Mouse (Mus musculus): Measurements from ENCODE around the gene Tpcn1. TPM values are rescaled to one million over a fixed set of nuclear protein-coding genes. Genes with fewer than 3 reads are reported as not detected.

Tpcn1 gene
- polyA plus RNA-seq, 1 experiment from 2014 or later: 15.6 TPM

GRCm38 (mm10) chr5:120562956-120563913 is 25.2 kb downstream of the Tpcn1 start:
- Histone ChIP-seq H3K9me3 (ENCODE audit: control insufficient read depth, low read length) (no peaks in the 10 kb centered on the region), H3K27ac (ENCODE audit: low read depth, low read length) (peak overlapping the region; percentile 54), H3K36me3 (ENCODE audit: control insufficient read depth, insufficient read depth, low read length) (no peaks in the 10 kb centered on the region), H3K4me3 (ENCODE audit: low read depth, low read length) (no peak overlapping the region), H3K9ac (ENCODE audit: low read depth, low read length) (no peak overlapping the region), H3K4me2 (replicated peaks; ENCODE audit: low read depth, low read length) (no peak overlapping the region), H3K27me3 (ENCODE audit: control insufficient read depth, insufficient read depth, low read length) (no peaks in the 10 kb centered on the region), H3K4me1 (replicated peaks; ENCODE audit: control insufficient read depth, insufficient read depth, low read length) (peaks cover 42% of the 10 kb centered on the region)
- ATAC-seq (ENCODE audit: low FRiP score) (no peak), DNase-seq (ENCODE audit: low spot score) (peak; percentile 35)
- WGBS: 50% methylated on average over 28 of the region's 28 CpGs

- 11% methylated on average over 16 of the region's 16 CpGs for WGBS
- Histone ChIP-seq H3K4me1 (replicated peaks; ENCODE audit: control insufficient read depth, insufficient read depth, low read length) (peaks cover 20% of the 10 kb centered on the region), H3K4me2 (replicated peaks; ENCODE audit: low read depth, low read length) (0 out of 2 replicates have a peak overlapping the region, but pooled peaks have one; percentile 2), H3K9ac (ENCODE audit: low read depth, low read length) (0 out of 2 replicates have a peak overlapping the region, but pooled peaks have one; percentile 1), H3K9me3 (ENCODE audit: control insufficient read depth, low read length) (no peaks in the 10 kb centered on the region), H3K36me3 (ENCODE audit: control insufficient read depth, insufficient read depth, low read length) (no peaks in the 10 kb centered on the region), H3K4me3 (ENCODE audit: low read depth, low read length) (no peak overlapping the region), H3K27ac (ENCODE audit: low read depth, low read length) (peak overlapping the region; percentile 67), H3K27me3 (ENCODE audit: control insufficient read depth, insufficient read depth, low read length) (no peaks in the 10 kb centered on the region)
- ATAC-seq (ENCODE audit: low FRiP score) (peak; percentile 55), DNase-seq (ENCODE audit: low spot score) (peak; percentile 56)
These were observed 27.7 kb downstream of the Tpcn1 start for GRCm38 (mm10) chr5:120560616-120561311.

- WGBS: 63% methylated on average over 9 of the region's 9 CpGs
- Histone ChIP-seq H3K27me3 (ENCODE audit: control insufficient read depth, insufficient read depth, low read length) (no peaks in the 10 kb centered on the region), H3K9ac (ENCODE audit: low read depth, low read length) (no peak overlapping the region), H3K4me1 (replicated peaks; ENCODE audit: control insufficient read depth, insufficient read depth, low read length) (peaks cover 16% of the 10 kb centered on the region), H3K27ac (ENCODE audit: low read depth, low read length) (peak overlapping the region; percentile 67), H3K4me2 (replicated peaks; ENCODE audit: low read depth, low read length) (no peak overlapping the region), H3K9me3 (ENCODE audit: control insufficient read depth, low read length) (no peaks in the 10 kb centered on the region), H3K36me3 (ENCODE audit: control insufficient read depth, insufficient read depth, low read length) (no peaks in the 10 kb centered on the region), H3K4me3 (ENCODE audit: low read depth, low read length) (no peak overlapping the region)
- DNase-seq (ENCODE audit: low spot score) (no peak), ATAC-seq (ENCODE audit: low FRiP score) (no peak)
These were observed 28.3 kb downstream of the Tpcn1 start for GRCm38 (mm10) chr5:120560129-120560615.

- DNase-seq (ENCODE audit: low spot score) (no peak), ATAC-seq (ENCODE audit: low FRiP score) (no peak)
- Histone ChIP-seq H3K4me2 (replicated peaks; ENCODE audit: low read depth, low read length) (no peak overlapping the region), H3K27me3 (ENCODE audit: control insufficient read depth, insufficient read depth, low read length) (no peaks in the 10 kb centered on the region), H3K36me3 (ENCODE audit: control insufficient read depth, insufficient read depth, low read length) (no peaks in the 10 kb centered on the region), H3K4me1 (replicated peaks; ENCODE audit: control insufficient read depth, insufficient read depth, low read length) (peaks cover 14% of the 10 kb centered on the region), H3K4me3 (ENCODE audit: low read depth, low read length) (no peak overlapping the region), H3K9ac (ENCODE audit: low read depth, low read length) (no peak overlapping the region), H3K27ac (ENCODE audit: low read depth, low read length) (no peak overlapping the region), H3K9me3 (ENCODE audit: control insufficient read depth, low read length) (no peaks in the 10 kb centered on the region)
- WGBS: 72% methylated on average over 14 of the region's 14 CpGs
These were observed 29.7 kb downstream of the Tpcn1 start for GRCm38 (mm10) chr5:120558762-120559161.

DNA sequence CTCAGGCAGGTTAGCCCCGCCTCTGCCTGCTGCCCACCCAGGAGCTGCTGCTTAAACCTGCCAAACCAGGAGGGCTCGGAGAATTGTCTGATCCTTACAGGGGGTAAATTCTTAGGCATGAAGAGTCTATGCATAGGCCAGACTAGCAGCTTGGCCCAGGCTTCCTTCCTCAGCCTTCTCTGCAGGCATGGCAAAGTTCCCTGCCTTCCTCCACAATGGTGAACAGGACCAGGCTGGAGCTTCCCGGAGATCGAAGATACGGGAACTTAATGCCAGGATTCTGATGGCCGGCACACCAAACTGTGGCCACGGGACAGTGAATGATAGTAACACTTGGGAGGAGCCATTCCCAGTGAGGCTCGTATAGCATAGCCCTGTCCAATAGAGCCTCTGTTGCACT is 30.4 kb downstream of the Tpcn1 start:
- Histone ChIP-seq H3K9me3 (ENCODE audit: control insufficient read depth, low read length) (no peaks in the 10 kb centered on the region), H3K27ac (ENCODE audit: low read depth, low read length) (no peak overlapping the region), H3K4me1 (replicated peaks; ENCODE audit: control insufficient read depth, insufficient read depth, low read length) (peaks cover 10% of the 10 kb centered on the region), H3K27me3 (ENCODE audit: control insufficient read depth, insufficient read depth, low read length) (no peaks in the 10 kb centered on the region), H3K4me3 (ENCODE audit: low read depth, low read length) (no peak overlapping the region), H3K9ac (ENCODE audit: low read depth, low read length) (no peak overlapping the region), H3K4me2 (replicated peaks; ENCODE audit: low read depth, low read length) (no peak overlapping the region), H3K36me3 (ENCODE audit: control insufficient read depth, insufficient read depth, low read length) (no peaks in the 10 kb centered on the region)
- ATAC-seq (ENCODE audit: low FRiP score): no peak
- WGBS: 72% methylated on average over 8 of the region's 8 CpGs
- no peak for DNase-seq (ENCODE audit: low spot score)

GRCm38 (mm10) chr5:120555871-120556270 is 32.6 kb downstream of the Tpcn1 start:
- H3K27ac ChIP-seq (ENCODE audit: low read depth, low read length): no peak overlapping the region
- ATAC-seq (ENCODE audit: low FRiP score): no peak
- H3K36me3 ChIP-seq (ENCODE audit: control insufficient read depth, insufficient read depth, low read length): no peaks in the 10 kb centered on the region
- 84% methylated on average over 24 of the region's 24 CpGs for WGBS
- H3K27me3 ChIP-seq (ENCODE audit: control insufficient read depth, insufficient read depth, low read length): no peaks in the 10 kb centered on the region
- H3K9ac ChIP-seq (ENCODE audit: low read depth, low read length): no peak overlapping the region
- no peak overlapping the region for H3K4me3 ChIP-seq (ENCODE audit: low read depth, low read length)
- peaks cover 8% of the 10 kb centered on the region for H3K4me1 ChIP-seq (replicated peaks; ENCODE audit: control insufficient read depth, insufficient read depth, low read length)
- no peaks in the 10 kb centered on the region for H3K9me3 ChIP-seq (ENCODE audit: control insufficient read depth, low read length)
- no peak for DNase-seq (ENCODE audit: low spot score)
- H3K4me2 ChIP-seq (replicated peaks; ENCODE audit: low read depth, low read length): no peak overlapping the region

- no peaks in the 10 kb centered on the region for H3K4me1 ChIP-seq (replicated peaks; ENCODE audit: control insufficient read depth, insufficient read depth, low read length)
- H3K4me3 ChIP-seq (ENCODE audit: low read depth, low read length): no peak overlapping the region
- H3K9me3 ChIP-seq (ENCODE audit: control insufficient read depth, low read length): no peaks in the 10 kb centered on the region
- no peak overlapping the region for H3K27ac ChIP-seq (ENCODE audit: low read depth, low read length)
- no peak overlapping the region for H3K4me2 ChIP-seq (replicated peaks; ENCODE audit: low read depth, low read length)
- no peak for DNase-seq (ENCODE audit: low spot score)
- no peaks in the 10 kb centered on the region for H3K36me3 ChIP-seq (ENCODE audit: control insufficient read depth, insufficient read depth, low read length)
- no peak overlapping the region for H3K9ac ChIP-seq (ENCODE audit: low read depth, low read length)
- 99% methylated on average over 4 of the region's 5 CpGs for WGBS
- no peak for ATAC-seq (ENCODE audit: low FRiP score)
- no peaks in the 10 kb centered on the region for H3K27me3 ChIP-seq (ENCODE audit: control insufficient read depth, insufficient read depth, low read length)
These were observed 37.8 kb downstream of the Tpcn1 start for GRCm38 (mm10) chr5:120550673-120551072.

GRCm38 (mm10) chr5:120550137-120550536 is 38.3 kb downstream of the Tpcn1 start:
- H3K27ac ChIP-seq (ENCODE audit: low read depth, low read length): no peak overlapping the region
- no peak overlapping the region for H3K4me2 ChIP-seq (replicated peaks; ENCODE audit: low read depth, low read length)
- H3K36me3 ChIP-seq (ENCODE audit: control insufficient read depth, insufficient read depth, low read length): no peaks in the 10 kb centered on the region
- H3K9ac ChIP-seq (ENCODE audit: low read depth, low read length): no peak overlapping the region
- 79% methylated on average over 5 of the region's 5 CpGs for WGBS
- H3K4me1 ChIP-seq (replicated peaks; ENCODE audit: control insufficient read depth, insufficient read depth, low read length): no peaks in the 10 kb centered on the region
- H3K9me3 ChIP-seq (ENCODE audit: control insufficient read depth, low read length): no peaks in the 10 kb centered on the region
- H3K27me3 ChIP-seq (ENCODE audit: control insufficient read depth, insufficient read depth, low read length): no peaks in the 10 kb centered on the region
- ATAC-seq (ENCODE audit: low FRiP score) (no peak), DNase-seq (ENCODE audit: low spot score) (no peak)
- no peak overlapping the region for H3K4me3 ChIP-seq (ENCODE audit: low read depth, low read length)
